Mouse (Mus musculus): ENCODE data around the gene Sike1. TPM values are rescaled to one million over a fixed set of nuclear protein-coding genes. Genes with fewer than 3 reads are reported as not detected.

Sike1 gene
- polyA plus RNA-seq (2017; shearing (Covaris generic)): 90.7 TPM

DNA sequence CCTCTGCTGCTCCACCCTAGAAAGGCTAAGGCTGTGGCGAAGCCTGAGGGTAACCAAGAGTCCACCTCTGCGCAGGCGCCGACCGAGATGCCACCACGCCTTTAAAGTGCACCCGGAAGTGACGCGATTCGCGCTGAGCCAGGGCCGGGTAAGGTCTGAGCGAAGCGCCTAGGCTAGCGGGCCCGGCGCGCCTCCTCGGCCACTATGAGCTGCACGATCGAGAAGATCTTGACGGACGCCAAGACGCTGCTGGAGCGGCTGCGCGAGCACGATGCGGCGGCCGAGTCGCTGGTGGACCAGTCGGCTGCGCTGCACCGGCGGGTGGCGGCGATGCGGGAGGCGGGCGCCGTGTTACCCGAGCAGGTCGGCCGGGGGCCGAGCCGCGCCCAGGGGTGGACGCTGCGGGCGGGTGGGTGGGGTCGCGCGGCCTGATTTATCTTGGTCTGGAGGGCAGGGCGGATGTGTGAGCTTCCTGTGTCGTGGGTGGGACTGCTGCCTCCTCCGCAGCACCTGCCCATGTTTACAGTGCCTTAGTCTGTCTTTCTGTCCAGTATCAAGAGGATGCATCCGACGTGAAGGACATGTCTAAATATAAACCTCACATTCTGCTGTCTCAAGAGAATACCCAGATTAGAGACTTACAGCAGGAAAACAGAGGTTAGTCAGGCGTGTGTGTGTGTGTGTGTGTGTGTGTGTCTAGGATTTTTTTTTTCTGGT, at the start of gene Sike1:
Gene Sike1, plus strand, starts transcription at position 104 of the 717 bp plus-strand sequence.

DNA sequence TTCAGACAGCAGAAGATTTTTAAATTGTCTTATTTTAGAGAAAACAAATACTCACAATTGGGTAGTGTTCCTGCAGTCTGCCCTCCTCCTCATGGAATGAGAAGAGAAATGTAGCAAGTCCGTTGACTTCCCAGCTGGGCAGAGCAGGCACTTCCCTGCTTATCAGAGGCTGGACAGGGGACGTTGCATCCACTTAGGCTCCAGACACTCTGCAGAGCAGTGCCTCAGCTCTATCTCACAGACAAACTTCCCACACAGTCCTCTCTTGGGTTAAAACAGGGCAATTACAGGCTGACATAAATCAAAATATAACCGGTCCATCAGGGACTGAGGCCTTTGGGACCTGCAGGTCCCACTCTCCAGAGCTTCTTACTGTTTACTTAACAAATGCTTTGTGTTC, 31.5 kb upstream of the Sike1 start, which contains the start of gene Nr1h5:
Gene Nr1h5, minus strand, starts transcription at position 101 of the 400 bp plus-strand sequence.

DNA sequence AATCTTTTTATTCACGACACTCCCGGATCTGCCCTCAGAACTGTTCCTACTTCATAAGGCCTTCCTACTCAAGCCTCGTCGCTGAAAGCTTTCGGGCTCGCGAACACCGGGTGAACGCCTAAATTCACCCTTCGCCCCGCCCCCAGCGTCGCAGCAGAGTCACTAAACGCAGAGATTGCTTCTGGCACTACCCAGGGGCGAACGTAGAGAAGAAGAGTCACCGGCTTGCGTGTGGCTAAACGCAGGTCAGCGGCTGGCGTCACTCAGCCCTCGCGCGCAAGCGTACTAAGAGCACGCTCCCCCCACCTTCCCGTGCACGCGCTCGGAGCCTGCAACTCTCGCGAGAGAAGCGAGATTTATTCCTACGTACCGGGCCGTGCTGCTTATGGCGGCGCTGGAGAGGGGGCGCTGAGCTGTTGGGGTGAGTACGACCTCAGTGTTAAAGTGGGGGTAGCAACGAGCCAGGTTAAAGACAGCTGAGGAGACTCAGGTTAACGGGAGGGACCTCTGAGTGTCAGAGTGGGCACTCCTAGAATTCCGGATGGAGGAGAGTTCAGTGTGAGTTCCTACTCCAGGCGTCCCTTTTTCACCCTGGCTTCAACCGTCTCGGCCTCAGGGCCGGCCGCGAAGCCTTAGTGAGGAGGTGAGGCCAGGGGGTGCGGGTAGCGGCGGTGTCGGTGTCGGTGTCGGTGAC, 24.9 kb downstream of the Sike1 start, which contains the start of gene Csde1:
Gene Csde1, plus strand, starts transcription at position 178 of the 694 bp plus-strand sequence.

Other genes with a start within 250 kb of the Sike1 start
- 0.12 TPM for gene Tshb, start 213.0 kb upstream of the Sike1 start, polyA plus RNA-seq (2017; shearing (Covaris generic))
- not detected for gene Sycp1, start 59.6 kb upstream of the Sike1 start, polyA plus RNA-seq (2017; shearing (Covaris generic))
- gene Nr1h5, start 31.6 kb upstream of the Sike1 start, polyA plus RNA-seq (2017; shearing (Covaris generic)): not detected
- gene Csde1, start 24.7 kb downstream of the Sike1 start, polyA plus RNA-seq (2017; shearing (Covaris generic)): 272 TPM
- 52.8 TPM for gene Nras, start 62.6 kb downstream of the Sike1 start, polyA plus RNA-seq (2017; shearing (Covaris generic))
- 12.7 TPM for gene Ampd1, start 78.3 kb downstream of the Sike1 start, polyA plus RNA-seq (2017; shearing (Covaris generic))
- 2.3 TPM for gene Dennd2c, start 106.9 kb downstream of the Sike1 start, polyA plus RNA-seq (2017; shearing (Covaris generic))
- 148 TPM for gene Bcas2, start 175.9 kb downstream of the Sike1 start, polyA plus RNA-seq (2017; shearing (Covaris generic))